Mouse (Mus musculus): ENCODE results near the gene Ebf1. TPM values are rescaled to one million over a fixed set of nuclear protein-coding genes. Genes with fewer than 3 reads are reported as not detected.

Ebf1 gene
- total RNA-seq, 2 experiments from 2014 or later = 3.3 to 3.6 TPM

DNA sequence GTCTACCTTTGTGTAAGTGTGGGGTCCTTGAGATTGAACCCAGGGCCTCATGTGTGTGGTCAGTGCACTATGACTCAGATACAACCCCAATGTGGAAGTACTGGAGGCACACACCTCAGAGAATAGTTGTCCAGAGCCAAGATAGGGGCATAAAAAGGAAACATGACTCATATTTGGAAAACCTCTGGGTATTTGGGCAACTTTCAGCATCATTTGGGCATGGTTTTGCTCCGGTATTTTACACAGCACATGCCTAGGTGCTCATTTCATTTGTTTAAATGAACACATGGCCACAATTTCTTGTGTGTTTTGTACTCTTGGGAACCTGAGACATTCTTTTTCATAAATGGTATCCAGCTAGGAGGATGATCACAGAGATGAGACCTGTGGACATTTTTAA lies 161.9 kb downstream of the Ebf1 start:
- Histone ChIP-seq H3K27ac (no peak overlapping the region), H3K4me3 (no peak overlapping the region)
- no peak for TF ChIP-seq CTCF (IDR thresholded peaks at IDR 0.05)
- DNase-seq (ENCODE audit: extremely low spot score in 1 of 2, low spot score in 2 of 2) = no peak
- intact Hi-C loops (cut with DNase I) = no loop called here

- DNase-seq (ENCODE audit: extremely low spot score in 1 of 2, low spot score in 2 of 2) = no peak
- no peak overlapping the region for H3K4me3 ChIP-seq
- TF ChIP-seq CTCF (IDR thresholded peaks at IDR 0.05) = no peak
- no peak overlapping the region for H3K27ac ChIP-seq
- intact Hi-C loops (cut with DNase I) = no loop called here
Measured at GRCm38 (mm10) chr11:44784255-44785029, 167.3 kb downstream of the Ebf1 start.

- no peak overlapping the region for H3K27ac ChIP-seq
- TF ChIP-seq CTCF (IDR thresholded peaks at IDR 0.05) = no peak
- H3K4me3 ChIP-seq = no peak overlapping the region
- intact Hi-C loops (cut with DNase I) = no loop called here
- no peak for DNase-seq (ENCODE audit: extremely low spot score in 1 of 2, low spot score in 2 of 2)
Measured at GRCm38 (mm10) chr11:44785063-44785462, 167.9 kb downstream of the Ebf1 start.

- Histone ChIP-seq H3K27ac (no peak overlapping the region), H3K4me3 (no peak overlapping the region)
- intact Hi-C loops (cut with DNase I) = no loop called here
- no peak for TF ChIP-seq CTCF (IDR thresholded peaks at IDR 0.05)
- no peak for DNase-seq (ENCODE audit: extremely low spot score in 1 of 2, low spot score in 2 of 2)
Measured at GRCm38 (mm10) chr11:44785479-44785878, 168.4 kb downstream of the Ebf1 start.

- intact Hi-C loops (cut with DNase I) = no loop called here
- no peak overlapping the region for H3K4me3 ChIP-seq
- no peak for TF ChIP-seq CTCF (IDR thresholded peaks at IDR 0.05)
- no peak for DNase-seq (ENCODE audit: extremely low spot score in 1 of 2, low spot score in 2 of 2)
- no peak overlapping the region for H3K27ac ChIP-seq
Measured at GRCm38 (mm10) chr11:44788003-44788402, 170.9 kb downstream of the Ebf1 start.

GRCm38 (mm10) chr11:44792816-44793215 lies 175.7 kb downstream of the Ebf1 start:
- intact Hi-C loops (cut with DNase I) = no loop called here
- Histone ChIP-seq H3K27ac (no peak overlapping the region), H3K4me3 (no peak overlapping the region)
- TF ChIP-seq CTCF (IDR thresholded peaks at IDR 0.05) = no peak
- DNase-seq (ENCODE audit: extremely low spot score in 1 of 2, low spot score in 2 of 2) = no peak

GRCm38 (mm10) chr11:44794883-44795282 lies 177.8 kb downstream of the Ebf1 start:
- Histone ChIP-seq H3K4me3 (no peak overlapping the region), H3K27ac (no peak overlapping the region)
- intact Hi-C loops (cut with DNase I) = no loop called here
- no peak for DNase-seq (ENCODE audit: extremely low spot score in 1 of 2, low spot score in 2 of 2)
- TF ChIP-seq CTCF (IDR thresholded peaks at IDR 0.05) = no peak

- TF ChIP-seq CTCF (IDR thresholded peaks at IDR 0.05) = no peak
- intact Hi-C loops (cut with DNase I) = no loop called here
- H3K27ac ChIP-seq = no peak overlapping the region
Measured at GRCm38 (mm10) chr11:44795767-44796166, 178.7 kb downstream of the Ebf1 start.

DNA sequence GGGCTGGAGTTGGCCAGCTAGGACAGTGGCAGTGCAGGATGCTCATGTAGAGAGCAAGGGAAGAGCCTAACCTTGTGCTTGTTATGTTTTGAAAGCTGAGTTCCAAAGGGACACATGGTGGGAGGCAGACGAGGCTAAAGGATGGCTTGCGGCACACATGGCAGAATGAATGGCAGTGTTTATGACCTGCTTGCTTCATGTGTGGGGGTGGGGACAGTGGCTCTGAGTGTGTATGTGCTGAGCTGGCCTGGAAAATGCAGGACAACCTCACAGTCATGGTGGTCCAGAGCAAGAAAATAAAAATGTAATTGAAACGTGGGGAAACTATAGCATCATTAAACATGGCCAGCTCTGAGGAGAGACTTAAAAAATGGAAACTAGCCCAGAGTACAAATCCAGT lies 181.2 kb downstream of the Ebf1 start:
- Histone ChIP-seq H3K4me3 (no peak overlapping the region), H3K27ac (no peak overlapping the region)
- intact Hi-C loops (cut with DNase I) = no loop called here
- no peak for DNase-seq (ENCODE audit: extremely low spot score in 1 of 2, low spot score in 2 of 2)
- no peak for TF ChIP-seq CTCF (IDR thresholded peaks at IDR 0.05)

More at GRCm38 (mm10) chr11:44795767-44796166, 178.7 kb downstream of the Ebf1 start:
- H3K4me3 ChIP-seq = no peak overlapping the region
- DNase-seq (ENCODE audit: extremely low spot score in 1 of 2, low spot score in 2 of 2) = no peak

GRCm38 (mm10) chr11:44804046-44804445 lies 186.9 kb downstream of the Ebf1 start:
- DNase-seq (ENCODE audit: extremely low spot score in 1 of 2, low spot score in 2 of 2) = no peak
- Histone ChIP-seq H3K27ac (no peak overlapping the region), H3K4me3 (no peak overlapping the region)
- intact Hi-C loops (cut with DNase I) = no loop called here
- TF ChIP-seq CTCF (IDR thresholded peaks at IDR 0.05) = no peak

GRCm38 (mm10) chr11:44806589-44806988 lies 189.5 kb downstream of the Ebf1 start:
- peak in 1 of 2 experiments; percentile 12 for DNase-seq (ENCODE audit: extremely low spot score in 1 of 2, low spot score in 2 of 2)
- intact Hi-C loops (cut with DNase I) = no loop called here
- Histone ChIP-seq H3K27ac (no peak overlapping the region), H3K4me3 (no peak overlapping the region)
- no peak for TF ChIP-seq CTCF (IDR thresholded peaks at IDR 0.05)

- no peak overlapping the region for H3K4me3 ChIP-seq
- TF ChIP-seq CTCF (IDR thresholded peaks at IDR 0.05) = no peak
- intact Hi-C loops (cut with DNase I) = no loop called here
- no peak for DNase-seq (ENCODE audit: extremely low spot score in 1 of 2, low spot score in 2 of 2)
- no peak overlapping the region for H3K27ac ChIP-seq
Measured at GRCm38 (mm10) chr11:44808855-44809546, 191.9 kb downstream of the Ebf1 start.
